Mouse (Mus musculus): ENCODE measurements at regions not wholly inside any gene's neighbourhood (a gene's known extent, or its start where the extent isn't known, plus 50 kb on each side); places are given as distances from the start of the nearest gene placed in this dataset.

GRCm38 (mm10) chr2:160587015-160587835, 58.5 kb upstream of the Top1 start:
- DNase-seq = no peak

GRCm38 (mm10) chr2:160588401-160588800, 57.3 kb upstream of the Top1 start:
- no peak for DNase-seq

GRCm38 (mm10) chr2:160590209-160590910, 55.3 kb upstream of the Top1 start:
- DNase-seq = no peak

- DNase-seq = no peak
Observed at GRCm38 (mm10) chr2:160591446-160592180, 54.1 kb upstream of the Top1 start.

GRCm38 (mm10) chr2:160593035-160593434, 52.7 kb upstream of the Top1 start:
- DNase-seq = peak; percentile 85
